Comparison of ENCODE assay signal across 9 mouse cellular contexts in genomic region chr19:11044996-11045711, GRCm38 (mm10). TPM values are rescaled to one million over a fixed set of nuclear protein-coding genes. Genes with fewer than 3 reads are reported as not detected.
A peak's percentile ranks its signal among the peaks of the same experiment; 100 is the strongest.
DNase-seq lines count a peak whose midpoint lies in the region; ATAC-seq and TF ChIP-seq lines count a peak whose summit lies in the region.
"Had no signal": no experiment of that assay in that cellular context is flagged by ENCODE, and none has a peak within 500 bp of the region (broad histone marks: within the 10 kb centered on the region; RNA-seq: fewer than 3 reads in every experiment).

No protein-coding gene starts in this region.

- H3K27me3 ChIP-seq in hindbrain, embryonic 14.5 days (ENCODE audit: control insufficient read depth, insufficient read depth, low read length) = no peaks in the 10 kb centered on the region

- peak overlapping the region; percentile 54 for H3K9ac ChIP-seq in hindbrain, embryonic 14.5 days

- DNase-seq in Muller cell, postnatal 12 days (ENCODE audit: inconsistent ontology term) = peak; percentile 67
- DNase-seq in gastrocnemius, adult 2 months = peak; percentile 83
- DNase-seq in hindbrain, embryonic 14.5 days (ENCODE audit: low spot score) = peak; percentile 56
- DNase-seq in left cerebral cortex, postnatal 25 days (ENCODE audit: low spot score in 2 of 2) = peak; percentile 14 to 36
- peak; percentile 24 for DNase-seq in right cerebral cortex, postnatal 25 days
- DNase-seq in urinary bladder, postnatal 36 days (ENCODE audit: low spot score in 2 of 2) = peak; percentile 11 to 59

- H3K9me3 ChIP-seq in hindbrain, embryonic 14.5 days (ENCODE audit: control insufficient read depth, low read length) = no peaks in the 10 kb centered on the region

- peak overlapping the region; percentile 67 for H3K4me3 ChIP-seq in brown adipose tissue, adult 24 weeks (ENCODE audit: insufficient read depth, low read depth, low read length)
- peak overlapping the region; percentile 66 for H3K4me3 ChIP-seq in gastrocnemius, adult 2 months
- H3K4me3 ChIP-seq in hindbrain, embryonic 14.5 days (replicated peaks; ENCODE audit: low read length) = peak overlapping the region; percentile 37

- TF ChIP-seq CTCF in gastrocnemius, adult 2 months (IDR thresholded peaks at IDR 0.05) = peak; percentile 81

- 9% methylated on average over 31 of the region's 40 CpGs for WGBS in hindbrain, embryonic 14.5 days

- peak overlapping the region; percentile 64 for H3K4me2 ChIP-seq in hindbrain, embryonic 14.5 days (replicated peaks)

- H3K4me1 ChIP-seq in brown adipose tissue, adult 24 weeks (ENCODE audit: control insufficient read depth, insufficient read depth, insufficient read length, low read length) = peaks cover 2% of the 10 kb centered on the region; the same call in 1 of the 2 replicates
- H3K4me1 ChIP-seq in hindbrain, embryonic 14.5 days (replicated peaks; ENCODE audit: control insufficient read depth, insufficient read depth, low read length) = no peaks in the 10 kb centered on the region

- H3K27ac ChIP-seq in brown adipose tissue, adult 24 weeks (replicated peaks; ENCODE audit: low read depth, low read length) = peak overlapping the region; percentile 86
- H3K27ac ChIP-seq in gastrocnemius, adult 2 months = peak overlapping the region; percentile 83
- H3K27ac ChIP-seq in hindbrain, embryonic 14.5 days = no peak overlapping the region

- intact Hi-C loops in gastrocnemius, adult 2 months (cut with DNase I) = no loop called here
- intact Hi-C loops in left cerebral cortex, postnatal 25 days (cut with DNase I) = no loop called here

- peak; percentile 98 for ATAC-seq in hindbrain, embryonic 14.5 days (ENCODE audit: low FRiP score)
- ATAC-seq in megakaryocyte progenitor cell, adult 5-6 weeks (replicated peaks; ENCODE audit: poor library complexity) = peak; percentile 95

- no peaks in the 10 kb centered on the region for H3K36me3 ChIP-seq in hindbrain, embryonic 14.5 days (replicated peaks; ENCODE audit: control insufficient read depth, insufficient read depth)

RNA-seq across cellular contexts. Expression of gene Ms4a18, which starts 27.3 kb away (rescaled TPM):
- not detected in 2 replicates for polyA plus RNA-seq in brown adipose tissue, adult 24 weeks (2012; ENCODE audit: insufficient read depth, insufficient read length, missing spikeins)
- total RNA-seq in gastrocnemius, adult 2 months (2021) = not detected
- polyA plus RNA-seq in hindbrain, embryonic 14.5 days (2014; fragmentation: Nextera tagmentation; extraction: Ambion mirVana) = not detected in 2 replicates
- total RNA-seq in left cerebral cortex, postnatal 25 days (2021) = not detected
- total RNA-seq in megakaryocyte progenitor cell, adult 5-6 weeks (2015) = not detected in 2 replicates
- total RNA-seq in megakaryocyte progenitor cell, adult 5-6 weeks (2017) = not detected in 2 replicates
- total RNA-seq: left cerebral cortex, postnatal 10 days had no signal

RNA-seq across cellular contexts. Expression of gene Ms4a8a, which starts 35.7 kb away (rescaled TPM):
- polyA plus RNA-seq in brown adipose tissue, adult 24 weeks (2012; ENCODE audit: insufficient read depth, insufficient read length, missing spikeins) = 1.4 and 2.8 TPM in 2 replicates
- total RNA-seq in gastrocnemius, adult 2 months (2021) = 1 to 10 TPM in 1 of 2 experiments, under 1 TPM in 1; 0.66 to 1.3 TPM
- not detected in 2 replicates for polyA plus RNA-seq in hindbrain, embryonic 14.5 days (2014; fragmentation: Nextera tagmentation; extraction: Ambion mirVana)
- total RNA-seq in left cerebral cortex, postnatal 25 days (2021) = not detected
- total RNA-seq in megakaryocyte progenitor cell, adult 5-6 weeks (2015) = 0.17 TPM in 1 of 2 replicates, not detected in the other
- total RNA-seq in megakaryocyte progenitor cell, adult 5-6 weeks (2017) = 1.5 TPM in 1 of 2 replicates, not detected in the other

RNA-seq across cellular contexts. Expression of gene Ms4a15, which starts 52.1 kb away (rescaled TPM):
- polyA plus RNA-seq in brown adipose tissue, adult 24 weeks (2012; ENCODE audit: insufficient read depth, insufficient read length, missing spikeins) = not detected in 2 replicates
- total RNA-seq in gastrocnemius, adult 2 months (2021) = not detected
- not detected in 2 replicates for polyA plus RNA-seq in hindbrain, embryonic 14.5 days (2014; fragmentation: Nextera tagmentation; extraction: Ambion mirVana)
- total RNA-seq in left cerebral cortex, postnatal 25 days (2021) = not detected
- total RNA-seq in megakaryocyte progenitor cell, adult 5-6 weeks (2015) = not detected in 2 replicates
- not detected in 2 replicates for total RNA-seq in megakaryocyte progenitor cell, adult 5-6 weeks (2017)
- total RNA-seq: left cerebral cortex, postnatal 10 days had no signal

Comparison
In these comparisons a context has a peak if more than half of its experiments do, and no peak if none do; other contexts are left out.
1. DNase-seq: peak in every context shown above with its lines; median percentile 83 in gastrocnemius, adult 2 months; 67 in Muller cell, postnatal 12 days; 56 in hindbrain, embryonic 14.5 days; 35 in urinary bladder, postnatal 36 days; 25 in left cerebral cortex, postnatal 25 days; 24 in right cerebral cortex, postnatal 25 days.